Mouse (Mus musculus): ENCODE results near the gene Gm20388.
A peak's percentile ranks its signal among the peaks of the same experiment; 100 is the strongest.

Gene Gm20388

GRCm38 (mm10) chr8:119958076-119958475, 47.4 kb downstream of the Gm20388 start:
- no peak for DNase-seq (ENCODE audit: low spot score in 2 of 2)

- peak in 1 of 2 experiments; percentile 26 for DNase-seq (ENCODE audit: low spot score in 2 of 2)
Measured at GRCm38 (mm10) chr8:119960531-119961104, 50.0 kb downstream of the Gm20388 start.

GRCm38 (mm10) chr8:119964859-119965258, 54.2 kb downstream of the Gm20388 start:
- DNase-seq (ENCODE audit: low spot score in 2 of 2), result no peak

- no peak for DNase-seq (ENCODE audit: low spot score in 2 of 2)
Measured at GRCm38 (mm10) chr8:119967435-119967834, 56.8 kb downstream of the Gm20388 start.

GRCm38 (mm10) chr8:119970169-119970568, 59.5 kb downstream of the Gm20388 start:
- DNase-seq (ENCODE audit: low spot score in 2 of 2), result no peak

- no peak for DNase-seq (ENCODE audit: low spot score in 2 of 2)
Measured at GRCm38 (mm10) chr8:119972558-119972957, 61.9 kb downstream of the Gm20388 start.

- no peak for DNase-seq (ENCODE audit: low spot score in 2 of 2)
Measured at GRCm38 (mm10) chr8:119978770-119979381, 68.2 kb downstream of the Gm20388 start.

GRCm38 (mm10) chr8:119981253-119981652, 70.6 kb downstream of the Gm20388 start:
- DNase-seq (ENCODE audit: low spot score in 2 of 2), result no peak

- DNase-seq (ENCODE audit: low spot score in 2 of 2), result no peak
Measured at GRCm38 (mm10) chr8:119984085-119984484, 73.4 kb downstream of the Gm20388 start.

GRCm38 (mm10) chr8:119986174-119986573, 75.5 kb downstream of the Gm20388 start:
- DNase-seq (ENCODE audit: low spot score in 2 of 2), result no peak

GRCm38 (mm10) chr8:119988087-119988486, 77.4 kb downstream of the Gm20388 start:
- DNase-seq (ENCODE audit: low spot score in 2 of 2), result no peak

GRCm38 (mm10) chr8:119992249-119992648, 81.6 kb downstream of the Gm20388 start, which contains the start of gene Crispld2:
TSS of gene Crispld2 (plus strand) at chr8:119992438.
- DNase-seq (ENCODE audit: low spot score in 2 of 2), result peak in 1 of 2 experiments; percentile 78

- DNase-seq (ENCODE audit: low spot score in 2 of 2), result no peak
Measured at GRCm38 (mm10) chr8:119994114-119994513, 83.5 kb downstream of the Gm20388 start.

GRCm38 (mm10) chr8:119994556-119994955, 83.9 kb downstream of the Gm20388 start:
- DNase-seq (ENCODE audit: low spot score in 2 of 2), result no peak

- DNase-seq (ENCODE audit: low spot score in 2 of 2), result no peak
Measured at GRCm38 (mm10) chr8:119997266-119997665, 86.6 kb downstream of the Gm20388 start.

GRCm38 (mm10) chr8:120000461-120000860, 89.8 kb downstream of the Gm20388 start:
- no peak for DNase-seq (ENCODE audit: low spot score in 2 of 2)

GRCm38 (mm10) chr8:120001712-120002111, 91.1 kb downstream of the Gm20388 start:
- DNase-seq (ENCODE audit: low spot score in 2 of 2), result no peak

- DNase-seq (ENCODE audit: low spot score in 2 of 2), result no peak
Measured at GRCm38 (mm10) chr8:120002348-120002747, 91.7 kb downstream of the Gm20388 start.

- peak in 1 of 2 experiments; percentile 74 for DNase-seq (ENCODE audit: low spot score in 2 of 2)
Measured at GRCm38 (mm10) chr8:120004154-120004702, 93.6 kb downstream of the Gm20388 start.

- no peak for DNase-seq (ENCODE audit: low spot score in 2 of 2)
Measured at GRCm38 (mm10) chr8:120004705-120005381, 94.2 kb downstream of the Gm20388 start.

GRCm38 (mm10) chr8:120006645-120007160, 96.1 kb downstream of the Gm20388 start:
- DNase-seq (ENCODE audit: low spot score in 2 of 2), result no peak

- DNase-seq (ENCODE audit: low spot score in 2 of 2), result no peak
Measured at GRCm38 (mm10) chr8:120007178-120007577, 96.5 kb downstream of the Gm20388 start.

Data from urinary bladder, adult 18-20 months (tissue).